Mouse (Mus musculus) cerebellum, adult 11-12 months (tissue): ENCODE results near the gene Srek1.

Source experiments
- DNase-seq: peaks from one replicate; pipeline ENCODE4 v3.0.0; 2022

Srek1 gene

GRCm38 (mm10) chr13:103711406-103712025 lies 62.9 kb downstream of the Srek1 start:
- DNase-seq: no peak

GRCm38 (mm10) chr13:103710359-103710781 lies 64.0 kb downstream of the Srek1 start:
- DNase-seq: no peak

- DNase-seq: no peak
Observed at GRCm38 (mm10) chr13:103705436-103705978, 68.9 kb downstream of the Srek1 start.

- no peak for DNase-seq
Observed at GRCm38 (mm10) chr13:103703833-103704232, 70.6 kb downstream of the Srek1 start.

- no peak for DNase-seq
Observed at GRCm38 (mm10) chr13:103703386-103703785, 71.0 kb downstream of the Srek1 start.

GRCm38 (mm10) chr13:103702266-103702665 lies 72.1 kb downstream of the Srek1 start:
- DNase-seq: no peak

- DNase-seq: no peak
Observed at GRCm38 (mm10) chr13:103700752-103701151, 73.7 kb downstream of the Srek1 start.

- no peak for DNase-seq
Observed at GRCm38 (mm10) chr13:103697993-103698392, 76.4 kb downstream of the Srek1 start.

GRCm38 (mm10) chr13:103696164-103696563 lies 78.2 kb downstream of the Srek1 start:
- no peak for DNase-seq

GRCm38 (mm10) chr13:103695456-103695855 lies 79.0 kb downstream of the Srek1 start:
- no peak for DNase-seq
